Mouse (Mus musculus) kidney, adult 8-10 months (tissue): Measurements from ENCODE around the gene Hnrnpa3.

Source experiments
- DNase-seq, 2 experiments: peaks; one replicate each; pipeline ENCODE4 v3.0.0; 2022

Hnrnpa3 gene

DNA sequence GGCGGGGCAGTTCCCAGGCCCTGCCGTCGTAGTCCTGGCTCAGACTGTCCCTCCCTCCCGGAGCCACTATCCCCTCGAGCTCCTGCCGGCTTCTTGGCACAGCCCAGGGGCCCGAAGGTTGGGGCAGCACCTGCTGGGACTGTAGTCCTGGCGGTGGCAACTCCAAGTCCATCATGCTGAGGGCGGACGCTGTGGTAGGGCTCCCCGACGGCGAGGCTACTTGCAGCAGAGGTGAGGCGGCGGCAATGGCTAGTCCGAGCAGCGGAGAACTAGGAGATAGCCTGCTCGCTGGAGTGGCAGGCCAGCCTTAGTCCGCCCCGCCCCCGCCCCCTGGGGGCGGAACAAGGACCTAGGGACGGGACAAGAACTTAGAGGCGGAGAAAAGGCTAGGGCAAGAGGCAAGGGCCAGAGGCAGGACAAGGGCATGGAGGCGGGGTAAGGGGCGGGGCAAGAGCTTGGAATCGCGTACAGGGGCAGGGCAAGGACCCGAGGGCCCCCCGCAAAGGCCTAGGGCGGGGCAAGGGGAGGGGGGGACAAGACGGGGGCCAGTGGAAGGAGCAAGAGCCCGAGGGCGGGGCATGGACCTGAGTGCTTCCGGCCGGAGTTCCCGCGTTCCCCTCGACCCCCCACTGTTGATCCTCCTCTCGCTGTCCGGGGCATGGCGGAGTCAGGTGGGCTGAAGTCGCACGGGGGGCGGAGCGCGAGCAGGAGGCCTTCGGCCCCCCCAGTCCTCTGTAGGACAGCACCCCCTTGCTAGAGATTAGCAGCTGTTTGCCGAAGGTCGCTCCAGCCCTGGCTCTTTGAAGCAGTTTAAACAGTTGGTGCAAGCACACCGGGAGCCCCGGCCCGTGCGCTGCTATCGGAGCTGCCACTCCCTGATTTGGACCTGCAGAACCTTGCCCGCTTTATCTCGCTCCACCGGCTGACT, 45.4 kb downstream of the Hnrnpa3 start, which contains the start of gene Nfe2l2:
Gene Nfe2l2 (minus strand): TSS at position 408 of the 928 bp plus-strand sequence.
- DNase-seq = peak; percentile 100

DNA sequence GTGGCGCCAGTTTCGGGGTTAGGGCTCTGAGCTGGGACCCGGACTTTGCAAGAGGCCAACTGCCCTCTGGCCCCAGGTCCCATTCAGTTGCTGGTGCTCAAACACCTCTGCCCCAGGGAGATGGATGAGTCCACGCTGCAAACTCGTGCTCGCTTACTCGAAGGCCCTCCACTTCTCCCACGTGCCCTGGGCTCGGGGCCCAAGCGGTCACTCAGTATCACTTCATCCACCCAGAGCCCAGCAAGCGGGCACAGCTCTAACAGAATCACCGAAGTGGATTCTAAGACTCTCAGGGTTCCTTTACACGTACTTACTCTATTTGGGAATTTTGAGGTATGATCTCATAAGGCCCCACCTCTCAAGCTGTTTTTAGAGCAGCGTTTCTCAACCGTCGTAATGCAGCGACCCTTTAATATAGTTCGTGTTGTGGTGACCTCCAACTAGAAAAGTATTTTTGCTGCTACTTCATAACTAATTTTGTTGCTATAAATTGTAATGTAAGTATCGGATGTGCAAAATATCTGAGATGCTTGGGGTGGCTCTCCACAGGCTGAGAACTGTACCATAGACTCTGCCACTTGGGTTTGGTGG, 46.2 kb downstream of the Hnrnpa3 start:
- DNase-seq = peak; percentile 75 to 76

DNA sequence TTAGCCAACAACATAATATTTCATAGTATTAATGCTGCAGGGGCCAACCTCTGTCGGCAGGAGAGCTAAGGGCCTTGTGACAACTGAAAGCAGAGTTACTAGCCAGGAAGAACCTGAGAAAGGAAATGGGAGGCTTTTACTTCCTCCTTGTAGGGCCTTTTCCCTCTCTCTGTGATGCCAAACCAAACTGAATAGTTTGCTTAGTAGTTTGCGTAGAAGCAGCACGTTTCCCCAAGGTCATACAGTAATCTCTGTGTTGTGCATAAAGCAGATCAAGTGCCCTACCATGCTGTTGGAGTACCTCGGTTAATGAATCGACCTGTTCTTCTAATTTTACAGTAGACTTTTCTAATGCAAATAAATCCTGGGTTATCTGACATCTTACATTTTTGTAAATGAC, 47.4 kb downstream of the Hnrnpa3 start:
- DNase-seq = no peak

DNA sequence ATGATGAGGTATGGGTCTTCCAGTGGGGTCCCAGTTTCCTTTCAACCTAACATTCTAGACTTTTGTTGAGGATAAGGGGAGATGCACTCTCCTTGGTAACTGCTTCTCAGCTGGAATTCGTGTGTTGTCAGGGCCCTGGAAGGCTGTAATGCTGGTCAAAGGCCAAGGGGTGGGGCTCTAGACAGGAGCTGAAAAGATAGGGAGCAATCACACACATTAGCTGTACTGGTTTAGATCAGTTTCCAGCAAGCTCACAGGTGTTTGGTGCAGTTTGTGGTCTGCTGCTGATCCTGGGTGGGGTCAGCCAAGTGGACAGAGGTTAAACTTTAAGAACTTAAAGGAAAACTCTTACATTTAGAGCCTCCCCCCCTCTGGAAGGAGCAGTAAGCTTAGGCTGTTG, 48.4 kb downstream of the Hnrnpa3 start:
- DNase-seq = no peak

DNA sequence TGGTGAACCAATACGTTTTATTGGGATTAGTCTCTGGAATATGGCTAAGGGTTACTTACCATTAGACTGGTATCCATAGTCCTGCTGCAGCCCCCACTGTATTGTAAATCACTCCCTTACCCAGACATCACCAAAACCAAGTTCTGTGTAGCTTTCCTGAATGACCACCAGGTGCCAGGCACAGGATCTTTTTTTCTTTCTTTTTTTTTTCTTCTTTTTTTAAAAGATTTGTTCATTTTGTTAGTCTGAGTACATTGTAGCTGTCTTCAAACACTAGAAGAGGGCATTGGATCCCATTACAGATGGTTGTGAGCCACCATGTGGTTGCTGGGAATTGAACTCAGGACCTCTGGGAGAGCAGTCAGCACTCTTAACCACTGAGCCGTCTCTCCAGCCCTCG, 54.0 kb downstream of the Hnrnpa3 start:
- DNase-seq = no peak

DNA sequence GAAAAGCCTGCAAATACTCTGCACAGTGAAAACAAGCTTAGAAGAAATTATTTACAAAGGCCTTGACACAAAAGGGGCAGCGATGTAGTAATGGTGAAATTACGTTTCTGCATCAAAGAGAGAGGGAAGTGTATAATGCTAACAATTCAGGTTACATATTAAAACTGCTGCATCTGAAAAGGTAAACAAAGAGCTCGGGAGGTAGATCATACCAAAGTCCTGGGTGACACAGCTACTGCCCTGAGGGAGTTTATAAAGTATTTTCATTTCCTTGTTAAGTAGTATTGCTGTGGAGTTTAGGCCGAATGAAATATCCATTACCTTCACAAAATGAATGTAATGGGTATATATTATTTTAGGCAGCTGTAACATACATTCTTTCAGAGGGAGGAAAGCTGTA, 55.7 kb downstream of the Hnrnpa3 start:
- no peak for DNase-seq

DNA sequence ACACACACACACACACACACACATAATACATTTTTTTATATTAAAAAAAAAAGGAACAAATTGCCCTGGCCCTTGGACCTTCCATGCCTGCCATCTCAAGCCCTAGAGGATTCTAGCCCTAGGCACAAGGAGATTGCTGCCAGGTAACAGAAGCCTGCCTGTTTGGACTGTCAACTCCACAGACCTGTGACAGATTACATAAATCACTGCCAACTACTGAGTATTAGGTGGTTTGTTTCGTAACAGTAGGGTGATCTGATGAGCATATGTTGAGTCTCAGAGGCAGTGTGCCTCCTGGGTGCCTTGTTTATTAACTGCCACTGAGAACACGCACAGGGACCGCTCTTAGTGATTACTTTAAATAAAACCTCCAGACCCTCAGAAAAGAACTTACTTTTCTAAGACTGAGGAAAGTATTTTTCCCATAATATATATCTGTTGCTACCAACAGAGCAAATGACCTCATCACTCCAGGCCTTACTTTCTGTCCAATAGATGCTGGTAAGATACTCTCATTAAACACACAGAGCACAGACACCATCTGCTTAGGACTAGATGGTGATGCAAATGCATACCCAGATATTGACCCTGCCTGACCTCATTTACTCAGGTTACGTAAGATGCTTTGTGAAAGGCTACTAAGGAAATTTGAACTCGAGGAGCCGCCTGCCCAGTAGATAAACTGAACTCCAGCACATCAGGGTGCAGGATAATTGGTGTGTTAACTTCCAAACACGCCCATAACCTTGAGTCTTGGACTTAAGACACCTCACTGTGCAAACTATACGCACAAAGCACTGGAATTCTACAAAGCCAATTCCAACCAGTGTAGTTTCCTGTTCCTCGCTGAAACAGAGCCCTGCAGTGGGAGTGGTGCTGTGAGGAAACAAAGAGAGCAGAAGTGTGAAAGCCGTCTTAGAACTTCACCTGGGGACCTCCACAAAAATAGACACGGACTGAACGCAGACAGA, 57.3 kb downstream of the Hnrnpa3 start:
- DNase-seq = no peak
